Mouse (Mus musculus) activated CD4-positive, CD25-positive, alpha-beta regulatory T cell, adult 4 months (primary cell): ENCODE data around the gene Gm17617. TPM values are rescaled to one million over a fixed set of nuclear protein-coding genes. Genes with fewer than 3 reads are reported as not detected.
"Not testable (repeated sequence)": the region's sequence is repeated elsewhere in the genome, so short reads cannot be mapped to it uniquely, and the experiment has no call there.

ENCODE experiments used
- ATAC-seq: one replicate; pipeline ENCODE4 v1.8.0; 2017
- polyA plus RNA-seq, 2 experiments: library from polyadenylated mRNA; unstranded; fragments of 100-300 nt; shearing (Covaris generic); gene quantifications; one replicate each; pipeline ENCODE4 v1.2.1; 2017

The Gm17617 gene
- polyA plus RNA-seq, 2 experiments from 2014 or later, result not detected

- ATAC-seq, result no peak
Observed at GRCm38 (mm10) chr13:55114375-55114774, 19.0 kb downstream of the Gm17617 start.

- no peak for ATAC-seq
Observed at GRCm38 (mm10) chr13:55107694-55108093, 25.7 kb downstream of the Gm17617 start.

GRCm38 (mm10) chr13:55107116-55107515 is 26.2 kb downstream of the Gm17617 start:
- no peak for ATAC-seq

GRCm38 (mm10) chr13:55105953-55106691 is 27.2 kb downstream of the Gm17617 start:
- ATAC-seq, result no peak

GRCm38 (mm10) chr13:55105045-55105952 is 28.0 kb downstream of the Gm17617 start, which contains the start of gene Zfp346:
Zfp346 (plus strand) TSS chr13:55105311.
- peak; percentile 88 for ATAC-seq

GRCm38 (mm10) chr13:55103351-55103750 is 30.0 kb downstream of the Gm17617 start:
- no peak for ATAC-seq

- no peak for ATAC-seq
Observed at GRCm38 (mm10) chr13:55102366-55102765, 31.0 kb downstream of the Gm17617 start.

GRCm38 (mm10) chr13:55101627-55102026 is 31.7 kb downstream of the Gm17617 start:
- ATAC-seq, result no peak

- ATAC-seq, result peak; percentile 65
Observed at GRCm38 (mm10) chr13:55099726-55100478, 33.4 kb downstream of the Gm17617 start, which contains the start of gene Uimc1. Uimc1 (minus strand) TSS chr13:55100300.

GRCm38 (mm10) chr13:55099066-55099725 is 34.2 kb downstream of the Gm17617 start:
- peak; percentile 53 for ATAC-seq

- not testable (repeated sequence) for ATAC-seq
Observed at GRCm38 (mm10) chr13:55097841-55098240, 35.5 kb downstream of the Gm17617 start.

- no peak for ATAC-seq
Observed at GRCm38 (mm10) chr13:55092588-55092987, 40.8 kb downstream of the Gm17617 start.

Other genes starting within 250 kb of the Gm17617 start
- gene Unc5a, start 184.1 kb downstream of the Gm17617 start, polyA plus RNA-seq, result under 1 TPM; 0.74 to 0.76 TPM
- under 1 TPM; 0.41 to 0.68 TPM for gene Hk3, start 112.2 kb downstream of the Gm17617 start, polyA plus RNA-seq
- 10 to 100 TPM; 64.8 to 89.6 TPM for gene Uimc1, start 33.2 kb downstream of the Gm17617 start, polyA plus RNA-seq
- gene Zfp346, start 28.2 kb downstream of the Gm17617 start, polyA plus RNA-seq, result 10 to 100 TPM; 12.3 to 19.5 TPM
- not detected for gene Fgfr4, start 19.1 kb upstream of the Gm17617 start, polyA plus RNA-seq
- gene Nsd1, start 76.2 kb upstream of the Gm17617 start, polyA plus RNA-seq, result 10 to 100 TPM; 53.0 to 53.8 TPM
- 100 to 1,000 TPM; 282 to 313 TPM for gene Prelid1, start 187.0 kb upstream of the Gm17617 start, polyA plus RNA-seq
- gene Rab24, start 188.4 kb upstream of the Gm17617 start, polyA plus RNA-seq, result 10 to 100 TPM; 10.3 to 13.3 TPM
- 10 to 100 TPM in 1 of 2 experiments, 1 to 10 TPM in 1; 9.2 to 12.4 TPM for gene Mxd3, start 196.3 kb upstream of the Gm17617 start, polyA plus RNA-seq
- 10 to 100 TPM; 46.7 to 58.6 TPM for gene Lman2, start 229.2 kb upstream of the Gm17617 start, polyA plus RNA-seq
- 10 to 100 TPM; 51.5 to 69.6 TPM for gene Rgs14, start 236.2 kb upstream of the Gm17617 start, polyA plus RNA-seq